Mouse (Mus musculus): ENCODE data around the gene Tll2. TPM values are rescaled to one million over a fixed set of nuclear protein-coding genes. Genes with fewer than 3 reads are reported as not detected.
A peak's percentile ranks its signal among the peaks of the same experiment; 100 is the strongest.

The Tll2 gene
- polyA plus RNA-seq, 1 experiment from 2014 or later = not detected

DNA sequence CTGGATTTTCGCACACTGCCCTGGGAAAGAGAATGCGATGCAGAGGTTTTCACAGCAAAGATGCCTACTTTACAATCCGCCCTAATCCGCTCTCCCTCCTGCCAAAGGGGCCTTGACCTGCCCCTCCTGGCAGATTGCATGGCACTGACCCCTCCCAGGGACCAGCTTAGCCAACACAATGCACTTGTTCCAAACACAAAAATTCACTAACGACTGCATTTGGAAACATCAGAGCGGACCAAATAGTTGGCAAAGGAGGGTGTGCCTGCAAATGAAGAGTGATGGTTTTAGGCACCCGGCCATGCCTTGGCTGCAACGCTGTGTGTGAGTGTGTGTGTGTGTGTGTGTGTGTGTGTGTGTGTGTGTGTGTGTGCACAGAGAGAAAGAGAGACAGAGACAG, 97.1 kb downstream of the Tll2 start:
- H3K4me1 ChIP-seq (ENCODE audit: control insufficient read depth, insufficient read depth, low read length) = no peaks in the 10 kb centered on the region
- no peak overlapping the region for H3K9ac ChIP-seq (ENCODE audit: low read depth, low read length)
- no peaks in the 10 kb centered on the region for H3K36me3 ChIP-seq (ENCODE audit: control insufficient read depth, insufficient read depth, low read length)
- no peaks in the 10 kb centered on the region for H3K27me3 ChIP-seq (ENCODE audit: control insufficient read depth, insufficient read depth, low read length)
- no peak overlapping the region for H3K4me2 ChIP-seq (replicated peaks; ENCODE audit: low read depth, low read length)
- no peak overlapping the region for H3K4me3 ChIP-seq (ENCODE audit: low read length)
- H3K27ac ChIP-seq (ENCODE audit: low read depth, low read length) = no peak overlapping the region
- H3K9me3 ChIP-seq (ENCODE audit: control insufficient read depth, low read length) = no peaks in the 10 kb centered on the region
- WGBS = 79% methylated on average over 8 of the region's 8 CpGs
- no peak for ATAC-seq (ENCODE audit: low FRiP score, low TSS enrichment)

DNA sequence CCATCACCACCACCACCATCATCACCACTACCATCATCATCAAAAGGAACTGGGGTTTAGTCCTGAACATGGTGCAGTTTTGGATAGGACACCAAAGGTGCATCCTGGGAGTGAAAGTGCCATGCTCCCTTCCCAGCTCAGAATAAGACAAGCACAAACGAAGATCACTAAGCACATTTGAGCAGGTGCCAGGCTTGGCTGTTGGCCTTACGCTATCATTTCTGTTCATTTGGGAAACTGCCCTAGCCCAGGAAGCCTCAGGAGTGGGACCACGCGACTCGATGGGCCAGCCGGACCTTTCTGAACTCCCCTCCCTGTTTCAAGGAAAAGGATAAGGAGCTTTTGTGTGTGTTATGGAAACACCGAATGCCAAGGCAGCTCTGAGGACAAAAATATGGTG, 98.0 kb downstream of the Tll2 start:
- H3K9ac ChIP-seq (ENCODE audit: low read depth, low read length) = no peak overlapping the region

DNA sequence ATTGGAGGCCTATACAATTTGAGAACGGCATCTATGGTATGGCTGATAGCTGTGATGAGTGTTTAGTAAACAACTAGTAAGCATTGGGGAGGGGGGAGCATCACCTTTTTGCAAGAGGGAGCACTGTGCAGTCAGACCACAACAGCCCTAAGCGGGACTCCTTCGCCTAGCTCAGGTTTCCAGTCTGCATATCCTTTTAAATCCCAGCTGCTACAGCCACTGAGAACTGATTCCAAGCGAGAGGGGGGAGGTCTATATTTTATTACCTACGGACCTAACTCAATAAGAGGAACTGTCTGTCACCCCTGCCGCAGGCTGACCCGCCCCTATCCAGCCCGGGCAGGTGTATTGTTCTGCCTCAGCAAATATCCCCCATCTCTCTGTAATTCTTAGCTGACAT, 99.1 kb downstream of the Tll2 start:
- Histone ChIP-seq H3K4me3 (ENCODE audit: low read length) (no peak overlapping the region), H3K4me1 (ENCODE audit: control insufficient read depth, insufficient read depth, low read length) (no peaks in the 10 kb centered on the region), H3K9me3 (ENCODE audit: control insufficient read depth, low read length) (no peaks in the 10 kb centered on the region), H3K27ac (ENCODE audit: low read depth, low read length) (no peak overlapping the region), H3K4me2 (replicated peaks; ENCODE audit: low read depth, low read length) (no peak overlapping the region), H3K27me3 (ENCODE audit: control insufficient read depth, insufficient read depth, low read length) (no peaks in the 10 kb centered on the region), H3K36me3 (ENCODE audit: control insufficient read depth, insufficient read depth, low read length) (no peaks in the 10 kb centered on the region), H3K9ac (ENCODE audit: low read depth, low read length) (no peak overlapping the region)
- ATAC-seq (ENCODE audit: low FRiP score, low TSS enrichment) = no peak
- WGBS = 30% methylated on average over 8 of the region's 8 CpGs

More for the DNA sequence above, 98.0 kb downstream of the Tll2 start:
- no peaks in the 10 kb centered on the region for H3K27me3 ChIP-seq (ENCODE audit: control insufficient read depth, insufficient read depth, low read length)
- no peaks in the 10 kb centered on the region for H3K9me3 ChIP-seq (ENCODE audit: control insufficient read depth, low read length)
- no peak overlapping the region for H3K4me3 ChIP-seq (ENCODE audit: low read length)
- no peaks in the 10 kb centered on the region for H3K4me1 ChIP-seq (ENCODE audit: control insufficient read depth, insufficient read depth, low read length)
- WGBS = 91% methylated on average over 7 of the region's 7 CpGs
- no peak overlapping the region for H3K4me2 ChIP-seq (replicated peaks; ENCODE audit: low read depth, low read length)
- H3K36me3 ChIP-seq (ENCODE audit: control insufficient read depth, insufficient read depth, low read length) = no peaks in the 10 kb centered on the region
- H3K27ac ChIP-seq (ENCODE audit: low read depth, low read length) = no peak overlapping the region
- ATAC-seq (ENCODE audit: low FRiP score, low TSS enrichment) = no peak

DNA sequence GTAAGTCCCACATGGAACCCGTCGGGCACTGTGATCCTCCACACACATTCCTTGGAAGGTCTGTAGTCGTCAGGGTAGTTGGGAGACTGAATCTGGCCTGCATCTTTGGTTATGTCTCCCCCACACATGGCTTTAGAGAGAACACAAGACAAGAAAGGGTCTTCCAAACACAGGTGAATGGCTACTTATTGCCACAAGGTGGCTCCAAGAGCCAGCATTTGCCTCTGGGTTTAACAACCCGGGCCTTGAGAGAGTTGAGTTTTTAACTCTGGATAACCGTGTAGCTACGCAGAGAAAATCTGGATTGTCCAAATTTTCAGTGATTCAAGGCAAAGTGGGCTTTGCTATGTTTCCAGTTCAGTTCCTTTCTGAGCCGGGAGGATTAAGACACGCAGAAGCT, 101.7 kb downstream of the Tll2 start:
- Histone ChIP-seq H3K4me2 (replicated peaks; ENCODE audit: low read depth, low read length) (no peak overlapping the region), H3K27ac (ENCODE audit: low read depth, low read length) (no peak overlapping the region)
- WGBS = 45% methylated on average over 8 of the region's 8 CpGs

DNA sequence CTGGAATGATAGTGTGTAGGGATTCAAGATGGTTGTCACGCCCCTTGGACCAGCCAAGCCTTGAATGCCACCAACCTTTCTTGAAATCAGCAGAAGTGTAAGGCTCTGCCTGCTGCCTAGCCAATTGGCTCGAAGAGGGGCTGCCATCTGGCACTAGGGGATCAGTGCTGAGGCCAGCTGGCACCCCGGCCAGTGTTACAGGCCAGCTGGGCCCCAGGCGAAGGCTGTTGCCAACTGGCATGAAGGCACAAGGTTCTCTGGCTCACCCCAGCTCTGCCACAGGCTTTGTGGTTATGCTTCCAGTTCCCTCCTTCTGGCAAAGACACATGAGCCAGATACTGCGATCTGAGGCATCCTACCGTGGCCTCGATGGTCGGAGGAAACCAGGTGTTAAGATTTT, 105.2 kb downstream of the Tll2 start:
- 84% methylated on average over 8 of the region's 8 CpGs for WGBS
- no peak for ATAC-seq (ENCODE audit: low FRiP score, low TSS enrichment)
- no peaks in the 10 kb centered on the region for H3K4me1 ChIP-seq (ENCODE audit: control insufficient read depth, insufficient read depth, low read length)
- H3K27ac ChIP-seq (ENCODE audit: low read depth, low read length) = no peak overlapping the region
- H3K36me3 ChIP-seq (ENCODE audit: control insufficient read depth, insufficient read depth, low read length) = no peaks in the 10 kb centered on the region
- H3K9me3 ChIP-seq (ENCODE audit: control insufficient read depth, low read length) = no peaks in the 10 kb centered on the region
- no peak overlapping the region for H3K4me3 ChIP-seq (ENCODE audit: low read length)
- no peaks in the 10 kb centered on the region for H3K27me3 ChIP-seq (ENCODE audit: control insufficient read depth, insufficient read depth, low read length)
- H3K4me2 ChIP-seq (replicated peaks; ENCODE audit: low read depth, low read length) = no peak overlapping the region
- H3K9ac ChIP-seq (ENCODE audit: low read depth, low read length) = no peak overlapping the region

More for the DNA sequence above, 101.7 kb downstream of the Tll2 start:
- H3K4me3 ChIP-seq (ENCODE audit: low read length) = no peak overlapping the region
- no peak for ATAC-seq (ENCODE audit: low FRiP score, low TSS enrichment)
- H3K4me1 ChIP-seq (ENCODE audit: control insufficient read depth, insufficient read depth, low read length) = no peaks in the 10 kb centered on the region
- H3K9me3 ChIP-seq (ENCODE audit: control insufficient read depth, low read length) = no peaks in the 10 kb centered on the region
- H3K27me3 ChIP-seq (ENCODE audit: control insufficient read depth, insufficient read depth, low read length) = no peaks in the 10 kb centered on the region
- no peaks in the 10 kb centered on the region for H3K36me3 ChIP-seq (ENCODE audit: control insufficient read depth, insufficient read depth, low read length)
- no peak overlapping the region for H3K9ac ChIP-seq (ENCODE audit: low read depth, low read length)

DNA sequence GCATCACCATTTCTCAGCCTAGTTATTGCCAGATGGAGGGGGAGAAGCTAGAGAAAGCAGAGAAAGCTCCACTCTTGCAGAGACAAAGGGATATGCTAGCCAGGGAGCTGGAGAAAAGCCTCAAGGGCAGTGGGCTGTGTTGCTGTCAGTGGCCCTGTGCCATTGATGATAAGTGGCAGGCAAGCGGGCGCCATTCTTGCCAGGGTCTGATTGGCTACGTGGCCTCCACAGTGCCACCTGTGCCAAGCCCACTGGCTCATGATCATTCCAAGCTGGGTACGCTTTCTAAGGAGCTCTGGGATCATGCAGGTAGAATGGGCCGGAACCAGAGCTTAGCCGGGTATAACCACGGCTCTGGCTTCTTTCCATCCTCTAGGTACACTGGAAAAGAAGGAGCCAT, 105.8 kb downstream of the Tll2 start:
- Histone ChIP-seq H3K27ac (ENCODE audit: low read depth, low read length) (no peak overlapping the region), H3K36me3 (ENCODE audit: control insufficient read depth, insufficient read depth, low read length) (no peaks in the 10 kb centered on the region), H3K4me2 (replicated peaks; ENCODE audit: low read depth, low read length) (no peak overlapping the region), H3K9ac (ENCODE audit: low read depth, low read length) (no peak overlapping the region), H3K9me3 (ENCODE audit: control insufficient read depth, low read length) (no peaks in the 10 kb centered on the region), H3K4me3 (ENCODE audit: low read length) (no peak overlapping the region), H3K4me1 (ENCODE audit: control insufficient read depth, insufficient read depth, low read length) (no peaks in the 10 kb centered on the region), H3K27me3 (ENCODE audit: control insufficient read depth, insufficient read depth, low read length) (no peaks in the 10 kb centered on the region)
- no peak for ATAC-seq (ENCODE audit: low FRiP score, low TSS enrichment)
- WGBS = 92% methylated on average over 7 of the region's 7 CpGs

DNA sequence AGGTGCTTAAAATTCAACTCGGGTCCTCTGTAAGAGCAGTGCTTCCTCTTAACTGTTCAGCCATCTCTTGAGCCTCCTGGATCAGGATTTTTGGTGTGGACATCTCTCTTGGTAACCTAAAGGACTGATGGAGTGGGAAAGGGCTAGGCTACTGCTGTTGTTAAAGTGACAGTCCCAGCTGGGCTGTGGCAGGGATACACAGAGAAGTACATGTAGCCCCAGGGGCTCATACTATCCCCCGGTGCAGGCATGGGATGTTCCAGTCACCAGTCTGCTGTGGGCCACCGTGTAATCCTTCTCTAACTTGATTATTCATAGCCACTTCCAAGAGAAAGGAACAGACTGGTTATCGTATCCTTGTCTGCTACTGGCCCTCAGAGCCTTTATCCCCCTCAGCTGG, 109.6 kb downstream of the Tll2 start:
- 75% methylated on average over 4 of the region's 4 CpGs for WGBS
- ATAC-seq (ENCODE audit: low FRiP score, low TSS enrichment) = no peak
- H3K4me2 ChIP-seq (replicated peaks; ENCODE audit: low read depth, low read length) = no peak overlapping the region
- no peak overlapping the region for H3K4me3 ChIP-seq (ENCODE audit: low read length)
- no peaks in the 10 kb centered on the region for H3K36me3 ChIP-seq (ENCODE audit: control insufficient read depth, insufficient read depth, low read length)
- no peaks in the 10 kb centered on the region for H3K9me3 ChIP-seq (ENCODE audit: control insufficient read depth, low read length)
- H3K4me1 ChIP-seq (ENCODE audit: control insufficient read depth, insufficient read depth, low read length) = no peaks in the 10 kb centered on the region
- H3K27me3 ChIP-seq (ENCODE audit: control insufficient read depth, insufficient read depth, low read length) = no peaks in the 10 kb centered on the region
- H3K9ac ChIP-seq (ENCODE audit: low read depth, low read length) = no peak overlapping the region
- no peak overlapping the region for H3K27ac ChIP-seq (ENCODE audit: low read depth, low read length)

DNA sequence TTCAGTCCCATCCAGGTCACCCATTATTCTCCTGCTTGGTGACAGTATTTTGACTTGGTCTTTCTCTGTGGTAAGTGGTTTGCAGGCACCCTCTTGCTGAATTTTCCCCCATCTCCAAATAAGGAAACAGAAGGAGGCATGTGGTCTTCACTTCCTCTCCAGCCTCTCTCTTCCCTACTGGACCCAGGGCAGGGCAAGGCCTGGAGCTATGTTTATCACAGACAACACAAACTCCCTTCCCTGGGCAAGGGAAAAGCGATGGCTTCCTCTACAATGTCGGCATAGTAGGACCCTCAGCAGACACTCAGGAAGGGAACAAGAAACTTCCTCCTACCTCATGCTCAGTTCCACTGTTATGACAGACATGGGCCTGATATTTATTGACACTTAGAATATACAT, 114.7 kb downstream of the Tll2 start:
- WGBS = 88% methylated on average over 2 of the region's 2 CpGs
- Histone ChIP-seq H3K4me1 (ENCODE audit: control insufficient read depth, insufficient read depth, low read length) (no peaks in the 10 kb centered on the region), H3K4me3 (ENCODE audit: low read length) (no peak overlapping the region), H3K36me3 (ENCODE audit: control insufficient read depth, insufficient read depth, low read length) (no peaks in the 10 kb centered on the region), H3K27ac (ENCODE audit: low read depth, low read length) (no peak overlapping the region), H3K4me2 (replicated peaks; ENCODE audit: low read depth, low read length) (no peak overlapping the region), H3K9ac (ENCODE audit: low read depth, low read length) (no peak overlapping the region), H3K27me3 (ENCODE audit: control insufficient read depth, insufficient read depth, low read length) (peaks cover 7% of the 10 kb centered on the region), H3K9me3 (ENCODE audit: control insufficient read depth, low read length) (no peaks in the 10 kb centered on the region)
- ATAC-seq (ENCODE audit: low FRiP score, low TSS enrichment) = no peak

DNA sequence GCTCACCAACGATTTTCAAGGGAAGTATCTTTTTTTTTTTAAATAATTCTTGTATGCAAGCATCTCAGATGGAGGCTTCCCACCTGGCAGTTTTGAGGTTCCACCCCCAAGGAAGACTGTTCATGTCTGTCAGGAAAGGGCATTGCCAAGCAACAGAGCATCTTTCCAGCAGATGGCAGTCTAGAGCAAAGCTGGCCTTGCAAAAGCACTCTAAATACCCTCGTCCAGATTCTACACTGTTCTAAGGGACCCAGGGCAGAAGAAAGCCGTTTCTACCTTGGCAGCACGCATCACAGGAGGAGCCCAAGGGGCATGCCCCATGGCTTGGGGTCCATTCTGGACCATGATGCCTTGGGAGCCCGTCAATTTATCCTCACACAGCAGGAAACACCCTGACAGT, 116.8 kb downstream of the Tll2 start:
- H3K9me3 ChIP-seq (ENCODE audit: control insufficient read depth, low read length) = no peaks in the 10 kb centered on the region
- H3K27me3 ChIP-seq (ENCODE audit: control insufficient read depth, insufficient read depth, low read length) = peaks cover 7% of the 10 kb centered on the region
- no peak overlapping the region for H3K27ac ChIP-seq (ENCODE audit: low read depth, low read length)
- H3K9ac ChIP-seq (ENCODE audit: low read depth, low read length) = no peak overlapping the region
- ATAC-seq (ENCODE audit: low FRiP score, low TSS enrichment) = no peak
- no peaks in the 10 kb centered on the region for H3K36me3 ChIP-seq (ENCODE audit: control insufficient read depth, insufficient read depth, low read length)
- H3K4me3 ChIP-seq (ENCODE audit: low read length) = no peak overlapping the region
- no peak overlapping the region for H3K4me2 ChIP-seq (replicated peaks; ENCODE audit: low read depth, low read length)
- no peaks in the 10 kb centered on the region for H3K4me1 ChIP-seq (ENCODE audit: control insufficient read depth, insufficient read depth, low read length)
- 8% methylated on average over 5 of the region's 5 CpGs for WGBS

DNA sequence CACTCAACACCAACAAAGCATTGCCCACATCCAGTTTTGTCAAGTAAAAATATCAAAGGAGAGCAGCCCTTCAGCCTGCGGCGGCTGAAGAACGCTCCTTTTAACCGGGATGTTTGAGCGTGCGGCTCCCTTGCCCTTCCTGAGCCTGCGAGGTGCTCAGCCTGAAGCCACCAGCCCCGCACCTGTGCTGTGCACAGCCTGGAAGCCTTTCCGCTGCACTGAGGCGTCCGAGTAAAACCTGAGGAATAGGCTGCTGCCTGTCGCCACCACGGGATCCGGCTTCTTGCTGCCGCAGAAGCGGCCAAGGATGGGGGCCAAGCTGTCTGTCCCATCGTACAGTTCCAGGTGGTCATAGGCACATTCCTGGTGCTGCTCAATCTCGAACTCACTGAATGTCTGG, 118.1 kb downstream of the Tll2 start:
- Histone ChIP-seq H3K36me3 (ENCODE audit: control insufficient read depth, insufficient read depth, low read length) (no peaks in the 10 kb centered on the region), H3K4me2 (replicated peaks; ENCODE audit: low read depth, low read length) (peak overlapping the region; percentile 22; the same call in 1 of the 2 replicates), H3K4me1 (ENCODE audit: control insufficient read depth, insufficient read depth, low read length) (no peaks in the 10 kb centered on the region), H3K27me3 (ENCODE audit: control insufficient read depth, insufficient read depth, low read length) (peaks cover 7% of the 10 kb centered on the region), H3K9ac (ENCODE audit: low read depth, low read length) (no peak overlapping the region), H3K27ac (ENCODE audit: low read depth, low read length) (no peak overlapping the region), H3K4me3 (ENCODE audit: low read length) (no peak overlapping the region), H3K9me3 (ENCODE audit: control insufficient read depth, low read length) (no peaks in the 10 kb centered on the region)
- 30% methylated on average over 18 of the region's 18 CpGs for WGBS
- no peak for ATAC-seq (ENCODE audit: low FRiP score, low TSS enrichment)

Data from kidney, embryonic 14.5 days (tissue).